Mouse (Mus musculus): Measurements from ENCODE around the gene Acbd5. TPM values are rescaled to one million over a fixed set of nuclear protein-coding genes. Genes with fewer than 3 reads are reported as not detected.

The Acbd5 gene
- total RNA-seq, 2 experiments from 2014 or later = 28.8 to 48.7 TPM

- peak; percentile 23 for ATAC-seq (ENCODE audit: poor library complexity, severe bottlenecking)
Observed at GRCm38 (mm10) chr2:23068370-23068737, 387 bp downstream of the Acbd5 start.

GRCm38 (mm10) chr2:23068894-23069744 is 1.2 kb downstream of the Acbd5 start:
- ATAC-seq (ENCODE audit: poor library complexity, severe bottlenecking) = peak; percentile 73

- ATAC-seq (ENCODE audit: poor library complexity, severe bottlenecking) = no peak
Observed at GRCm38 (mm10) chr2:23070491-23070890, 2.5 kb downstream of the Acbd5 start.

- no peak for ATAC-seq (ENCODE audit: poor library complexity, severe bottlenecking)
Observed at GRCm38 (mm10) chr2:23071406-23071805, 3.4 kb downstream of the Acbd5 start.

- no peak for ATAC-seq (ENCODE audit: poor library complexity, severe bottlenecking)
Observed at GRCm38 (mm10) chr2:23075846-23076245, 7.9 kb downstream of the Acbd5 start.

- ATAC-seq (ENCODE audit: poor library complexity, severe bottlenecking) = no peak
Observed at GRCm38 (mm10) chr2:23076783-23077182, 8.8 kb downstream of the Acbd5 start.

- no peak for ATAC-seq (ENCODE audit: poor library complexity, severe bottlenecking)
Observed at GRCm38 (mm10) chr2:23077693-23078092, 9.7 kb downstream of the Acbd5 start.

GRCm38 (mm10) chr2:23078588-23078987 is 10.6 kb downstream of the Acbd5 start:
- ATAC-seq (ENCODE audit: poor library complexity, severe bottlenecking) = no peak

- no peak for ATAC-seq (ENCODE audit: poor library complexity, severe bottlenecking)
Observed at GRCm38 (mm10) chr2:23084540-23084939, 16.6 kb downstream of the Acbd5 start.

- peak; percentile 82 for ATAC-seq (ENCODE audit: poor library complexity, severe bottlenecking)
Observed at GRCm38 (mm10) chr2:23092216-23092615, 24.2 kb downstream of the Acbd5 start.

GRCm38 (mm10) chr2:23097028-23097427 is 29.1 kb downstream of the Acbd5 start:
- peak; percentile 51 for ATAC-seq (ENCODE audit: poor library complexity, severe bottlenecking)

GRCm38 (mm10) chr2:23102266-23102665 is 34.3 kb downstream of the Acbd5 start:
- peak; percentile 45; the same call in 1 of the 2 replicates for ATAC-seq (ENCODE audit: poor library complexity, severe bottlenecking)

GRCm38 (mm10) chr2:23119573-23119972 is 51.6 kb downstream of the Acbd5 start:
- ATAC-seq (ENCODE audit: poor library complexity, severe bottlenecking) = no peak

GRCm38 (mm10) chr2:23155199-23155621 is 87.2 kb downstream of the Acbd5 start:
- no peak for ATAC-seq (ENCODE audit: poor library complexity, severe bottlenecking)

- peak; percentile 90 for ATAC-seq (ENCODE audit: poor library complexity, severe bottlenecking)
Observed at GRCm38 (mm10) chr2:23155777-23156607, 88.0 kb downstream of the Acbd5 start, which contains the start of the genes Mastl and Yme1l1. Mastl (minus strand) TSS chr2:23156024. Yme1l1 (plus strand) TSS chr2:23156369.

GRCm38 (mm10) chr2:23156608-23157081 is 88.7 kb downstream of the Acbd5 start:
- ATAC-seq (ENCODE audit: poor library complexity, severe bottlenecking) = peak; percentile 33

Other genes with a start within 250 kb of the Acbd5 start
- gene Pdss1, start 172.6 kb upstream of the Acbd5 start, total RNA-seq (2015) = 23.0 and 27.0 TPM in 2 replicates
- 16.2 and 17.6 TPM in 2 replicates for gene Pdss1, start 172.6 kb upstream of the Acbd5 start, total RNA-seq (2017)
- 144 TPM in 2 replicates for gene Abi1, start 27.9 kb upstream of the Acbd5 start, total RNA-seq (2015)
- 185 and 235 TPM in 2 replicates for gene Abi1, start 27.9 kb upstream of the Acbd5 start, total RNA-seq (2017)
- 12.8 and 19.3 TPM in 2 replicates for gene Mastl, start 87.9 kb downstream of the Acbd5 start, total RNA-seq (2015)
- gene Mastl, start 87.9 kb downstream of the Acbd5 start, total RNA-seq (2017) = 14.8 and 17.3 TPM in 2 replicates
- gene Yme1l1, start 88.2 kb downstream of the Acbd5 start, total RNA-seq (2015) = 66.5 and 77.7 TPM in 2 replicates
- gene Yme1l1, start 88.2 kb downstream of the Acbd5 start, total RNA-seq (2017) = 75.6 and 81.4 TPM in 2 replicates
- gene 4931423N10Rik, start 139.3 kb downstream of the Acbd5 start, total RNA-seq (2015) = not detected in 2 replicates
- not detected in 2 replicates for gene 4931423N10Rik, start 139.3 kb downstream of the Acbd5 start, total RNA-seq (2017)